Mouse (Mus musculus) skeletal muscle tissue, adult 2 months (tissue): Measurements from ENCODE around the gene Ccp110.

ENCODE experiments used
- DNase-seq: peaks from one replicate; pipeline ENCODE4 v3.0.0-alpha.2; 2012; ENCODE audit warnings: low read depth, low spot score

Ccp110 gene

DNA sequence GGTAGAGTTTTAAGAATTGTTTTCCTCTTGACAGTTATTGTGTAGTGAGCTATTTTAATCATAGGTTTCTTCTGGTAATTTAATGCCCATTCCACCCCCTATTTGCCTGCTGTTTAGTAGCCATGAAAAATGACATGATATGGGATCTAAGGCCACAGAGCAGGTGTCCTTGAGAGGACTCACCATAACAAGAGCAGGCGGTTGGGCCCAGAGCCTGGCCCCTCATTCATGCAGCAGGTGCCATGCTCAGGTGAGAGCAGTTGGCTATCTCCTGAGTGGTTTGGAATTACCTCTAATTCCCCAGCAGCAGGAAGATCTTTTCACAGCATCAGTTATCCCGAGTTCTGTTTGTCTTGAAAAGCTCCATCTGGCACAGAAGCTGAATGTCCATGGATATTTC is 13.1 kb downstream of the Ccp110 start:
- no peak for DNase-seq

GRCm38 (mm10) chr7:118728846-118729587 is 16.7 kb downstream of the Ccp110 start:
- no peak for DNase-seq

- peak; percentile 54 for DNase-seq
Observed at GRCm38 (mm10) chr7:118731781-118732180, 19.4 kb downstream of the Ccp110 start.

DNA sequence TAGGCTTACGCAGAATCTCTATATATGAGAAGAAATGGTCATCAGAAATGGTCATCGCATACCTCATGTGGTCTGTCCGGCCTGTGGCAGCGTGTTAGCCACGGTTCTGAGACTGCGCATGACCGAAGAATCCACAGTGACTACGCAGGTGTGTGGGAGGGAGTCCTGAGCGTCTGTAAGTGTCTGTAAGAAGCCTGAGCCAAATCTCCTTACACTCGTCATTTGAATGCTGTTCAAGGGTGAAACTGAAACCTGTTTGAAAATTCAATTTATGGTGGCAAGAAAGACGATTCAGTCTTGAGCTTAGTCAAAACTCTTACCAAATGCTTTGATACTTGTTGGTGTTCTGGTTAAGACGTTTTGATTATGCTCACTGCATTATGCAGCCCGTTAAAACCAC is 20.9 kb downstream of the Ccp110 start:
- DNase-seq = no peak

GRCm38 (mm10) chr7:118738730-118739129 is 26.4 kb downstream of the Ccp110 start:
- DNase-seq = no peak

- DNase-seq = peak; percentile 76
Observed at GRCm38 (mm10) chr7:118739975-118740531, 27.7 kb downstream of the Ccp110 start, which contains the start of gene Vps35l. Gene Vps35l, plus strand, starts transcription at chr7:118740226.

DNA sequence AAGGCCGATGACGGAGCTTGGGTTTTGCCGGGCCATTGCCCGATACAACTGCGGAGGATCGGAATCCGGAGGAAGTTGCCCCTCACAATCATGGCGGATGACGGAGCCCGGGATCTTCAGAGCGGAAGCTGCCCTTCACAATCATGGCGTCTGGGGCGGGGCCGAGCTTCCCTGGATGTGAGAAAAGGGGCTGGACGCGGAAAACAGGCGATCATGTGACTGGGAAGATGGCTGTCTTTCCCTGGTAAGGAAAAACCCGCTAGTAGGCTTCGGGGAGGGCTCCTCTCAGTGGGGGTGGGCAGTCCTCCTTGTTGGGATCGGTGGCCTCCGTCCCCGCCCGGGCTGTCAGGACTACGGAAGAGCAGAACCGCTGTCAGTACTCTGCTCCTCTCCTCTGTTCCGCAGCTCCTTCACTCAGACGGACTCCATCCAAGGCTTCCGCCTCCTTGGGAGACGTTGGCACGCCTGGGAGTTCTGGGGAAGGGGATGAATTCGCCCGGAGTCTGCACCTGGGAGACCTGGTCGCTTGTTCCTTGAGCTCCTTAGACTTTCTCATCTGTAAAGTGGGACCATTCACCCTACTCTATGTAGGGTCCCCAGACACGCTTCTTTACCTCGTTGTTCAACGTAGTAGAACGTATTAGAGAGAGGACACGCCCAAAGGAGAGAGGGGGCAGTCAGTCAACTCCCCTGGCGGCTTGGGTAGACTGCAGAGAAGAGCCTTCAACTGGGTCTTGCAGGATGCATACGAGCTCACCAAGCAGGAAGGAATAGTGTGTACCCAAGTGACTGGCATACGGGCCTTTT is 28.4 kb downstream of the Ccp110 start:
- peak; percentile 93 for DNase-seq

DNA sequence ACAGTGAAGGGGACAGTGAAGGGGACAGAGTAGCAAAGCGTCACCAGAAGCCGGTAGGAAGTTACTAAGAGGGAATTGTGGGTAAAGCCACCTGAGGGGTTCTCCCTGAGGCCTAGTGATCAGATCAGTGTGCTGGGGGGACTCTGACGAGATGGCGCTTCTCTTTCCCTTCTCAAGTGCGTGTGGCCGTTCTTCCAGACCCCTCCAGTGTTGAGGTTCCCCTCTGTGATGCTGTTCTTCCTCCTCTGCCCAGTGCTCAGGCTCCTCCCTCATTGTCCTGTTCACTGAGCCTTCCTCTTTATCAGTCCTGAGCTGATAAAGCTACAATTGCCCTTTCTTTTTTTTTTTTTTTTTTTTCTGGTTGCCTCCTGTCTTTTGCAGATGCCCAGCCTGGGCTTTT is 29.9 kb downstream of the Ccp110 start:
- no peak for DNase-seq

GRCm38 (mm10) chr7:118744766-118745165 is 32.4 kb downstream of the Ccp110 start:
- no peak for DNase-seq

DNA sequence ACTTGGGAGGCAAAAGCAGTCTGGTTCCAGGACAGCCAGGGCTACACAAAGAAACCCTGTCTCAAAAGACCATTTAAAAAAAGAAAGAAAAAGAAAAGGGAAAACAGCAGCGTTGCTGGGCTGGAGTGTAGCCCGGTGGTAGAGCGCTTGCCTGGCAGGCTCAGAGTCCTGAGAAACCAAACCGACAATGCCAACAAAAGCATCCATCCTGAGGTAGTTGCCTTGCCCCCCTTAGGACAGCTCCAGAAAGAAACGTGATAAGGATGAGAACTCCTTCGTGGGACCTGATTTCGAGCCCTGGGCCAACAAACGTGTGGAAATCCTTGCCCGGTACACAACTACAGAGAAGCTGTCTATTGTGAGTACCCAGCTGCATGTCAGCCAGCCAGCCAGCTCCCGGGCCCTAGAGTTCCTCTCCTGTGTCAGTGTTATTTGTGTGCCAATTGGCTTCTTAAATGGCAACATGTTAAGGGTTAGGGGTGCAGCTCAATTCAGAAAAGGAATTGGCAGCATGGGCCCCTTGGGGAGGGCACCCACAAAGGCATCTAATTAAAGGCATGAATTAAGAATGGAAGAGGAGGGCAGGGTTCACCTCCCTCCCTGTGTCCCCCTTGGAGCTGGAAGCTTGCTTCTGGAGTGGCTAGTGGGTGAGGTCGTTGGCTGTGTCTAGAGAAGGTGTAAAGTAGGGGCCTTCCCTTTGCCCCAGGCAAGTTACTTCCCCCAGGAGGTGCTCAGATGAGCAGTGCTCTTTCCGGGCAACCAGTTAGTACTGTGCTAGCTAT is 35.7 kb downstream of the Ccp110 start:
- no peak for DNase-seq

- no peak for DNase-seq
Observed at GRCm38 (mm10) chr7:118749706-118750105, 37.4 kb downstream of the Ccp110 start.

GRCm38 (mm10) chr7:118751625-118752024 is 39.3 kb downstream of the Ccp110 start:
- DNase-seq = no peak

GRCm38 (mm10) chr7:118755756-118756155 is 43.4 kb downstream of the Ccp110 start:
- DNase-seq = no peak

DNA sequence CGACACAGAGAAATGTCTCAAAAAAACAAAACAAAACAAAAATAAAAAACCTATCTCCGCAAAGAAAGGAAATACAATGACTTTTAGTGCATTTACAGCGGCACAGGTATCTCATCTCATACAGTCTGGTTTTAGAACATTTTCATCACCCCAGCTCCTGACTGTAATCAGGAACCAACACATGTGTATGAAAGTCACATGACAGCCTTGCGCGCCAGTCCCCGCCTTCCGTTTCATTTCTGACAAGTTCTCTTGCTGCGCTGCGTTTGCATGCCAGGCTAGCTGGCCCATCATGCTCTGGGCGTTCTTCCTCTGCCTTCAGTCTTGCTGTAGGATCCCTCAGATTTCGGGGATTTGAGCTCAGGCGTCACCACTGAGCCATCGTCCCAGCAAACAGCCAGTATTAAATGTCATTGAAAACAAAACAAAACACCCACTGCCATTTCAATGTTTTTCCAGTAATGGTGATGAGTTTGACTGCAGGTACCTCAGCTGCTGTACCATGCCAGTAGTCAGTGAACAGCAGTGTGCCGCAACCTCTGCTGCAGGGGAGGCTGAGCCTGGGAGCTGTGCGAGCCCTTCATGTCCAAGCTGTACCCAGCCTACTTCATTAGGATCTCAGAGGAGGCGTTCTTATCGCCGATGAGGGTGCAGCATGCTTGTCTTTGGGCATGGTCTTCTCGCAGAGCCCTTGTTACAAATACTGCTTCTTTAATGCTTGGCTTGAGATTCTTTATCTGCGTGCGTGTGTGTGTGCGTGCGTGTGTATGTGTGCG is 44.3 kb downstream of the Ccp110 start:
- no peak for DNase-seq

DNA sequence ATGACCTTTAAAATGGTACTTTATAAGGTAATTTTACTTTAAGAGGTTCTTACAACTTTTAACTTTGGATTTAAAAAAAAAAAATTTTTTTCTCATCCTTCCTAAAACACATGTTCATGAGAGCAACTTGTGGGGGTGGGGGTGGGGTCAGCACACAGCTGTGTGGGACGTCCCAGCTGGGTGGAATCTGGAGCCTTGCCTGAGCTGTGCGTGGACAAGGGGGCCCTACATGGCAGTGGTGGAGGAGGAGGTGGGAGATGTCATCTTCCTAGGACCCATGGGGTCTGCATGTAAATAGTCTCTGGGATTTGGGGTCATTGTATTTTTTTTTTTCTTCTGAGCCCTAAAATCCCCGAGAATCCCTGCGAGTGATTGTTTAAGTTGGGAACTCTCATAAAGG is 46.0 kb downstream of the Ccp110 start:
- no peak for DNase-seq

GRCm38 (mm10) chr7:118759372-118759771 is 47.0 kb downstream of the Ccp110 start:
- DNase-seq = no peak

DNA sequence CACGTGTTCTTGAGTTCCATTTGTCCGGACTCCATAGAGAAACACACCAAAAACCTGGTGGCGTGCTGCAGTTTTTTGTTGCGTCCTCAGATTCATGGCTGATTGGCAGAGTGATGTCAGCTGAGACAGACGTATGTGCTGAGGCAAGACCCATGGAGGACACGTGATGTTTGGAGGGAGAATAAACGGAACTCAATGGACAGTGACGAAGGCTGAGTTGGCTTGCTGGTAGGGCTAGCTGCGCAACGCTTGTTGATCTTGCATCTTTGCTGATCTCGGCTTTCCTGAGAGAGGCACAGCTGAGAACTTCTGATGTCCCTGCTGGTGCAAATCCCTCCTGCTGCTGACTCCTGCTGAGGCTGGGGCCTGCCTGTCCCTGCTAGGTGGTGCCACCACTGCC is 51.6 kb downstream of the Ccp110 start:
- no peak for DNase-seq

- DNase-seq = no peak
Observed at GRCm38 (mm10) chr7:118764725-118765124, 52.4 kb downstream of the Ccp110 start.

DNA sequence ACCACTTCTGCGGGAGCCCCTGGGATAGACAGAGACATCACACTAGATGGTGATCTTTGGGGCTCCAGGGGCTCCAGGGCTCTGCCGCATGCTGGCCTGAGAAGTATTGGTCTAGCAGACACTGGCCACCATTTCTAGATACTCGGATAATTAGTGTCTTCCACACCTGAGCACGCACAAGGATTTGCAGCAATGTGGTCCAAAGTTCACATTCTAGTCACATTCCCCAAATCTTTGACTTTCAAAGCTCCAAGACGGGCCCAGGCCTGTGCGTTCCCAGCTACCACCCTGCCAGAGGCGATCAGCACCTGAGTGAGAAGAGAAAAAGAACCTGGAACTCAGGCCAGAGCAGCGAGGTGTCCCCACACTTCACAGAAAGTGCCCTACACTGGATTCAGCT is 53.3 kb downstream of the Ccp110 start:
- DNase-seq = no peak

GRCm38 (mm10) chr7:118766119-118766833 is 53.9 kb downstream of the Ccp110 start:
- peak; percentile 35 for DNase-seq
